Mouse (Mus musculus): Measurements from ENCODE around the gene Olfr311.
"Not testable (repeated sequence)": the region's sequence is repeated elsewhere in the genome, so short reads cannot be mapped to it uniquely, and the experiment has no call there.

The Olfr311 gene

DNA sequence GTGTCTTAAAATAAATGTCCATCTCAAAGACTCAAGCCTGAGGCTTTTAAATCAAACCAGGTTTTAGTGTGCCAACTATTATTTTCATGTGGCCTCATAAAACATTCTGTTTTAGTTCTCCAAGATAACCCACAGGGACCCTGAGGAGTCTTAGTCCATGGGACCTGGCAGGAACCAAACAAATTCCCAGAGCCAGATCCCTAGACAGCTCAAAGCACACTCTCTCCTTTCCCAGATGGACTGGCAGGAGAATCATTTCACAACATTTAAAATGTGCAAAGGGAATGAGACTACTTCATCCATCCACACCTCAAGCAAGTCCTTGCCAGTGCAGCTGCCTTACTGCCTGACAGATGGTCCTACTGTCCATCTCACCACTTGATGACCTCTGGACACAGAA lies at the start of gene Olfr311:
TSS of gene Olfr311 (plus strand) at position 301 of the 400 bp plus-strand sequence.
- in situ Hi-C loops (cut with MseI, MboI): not testable (repeated sequence)

DNA sequence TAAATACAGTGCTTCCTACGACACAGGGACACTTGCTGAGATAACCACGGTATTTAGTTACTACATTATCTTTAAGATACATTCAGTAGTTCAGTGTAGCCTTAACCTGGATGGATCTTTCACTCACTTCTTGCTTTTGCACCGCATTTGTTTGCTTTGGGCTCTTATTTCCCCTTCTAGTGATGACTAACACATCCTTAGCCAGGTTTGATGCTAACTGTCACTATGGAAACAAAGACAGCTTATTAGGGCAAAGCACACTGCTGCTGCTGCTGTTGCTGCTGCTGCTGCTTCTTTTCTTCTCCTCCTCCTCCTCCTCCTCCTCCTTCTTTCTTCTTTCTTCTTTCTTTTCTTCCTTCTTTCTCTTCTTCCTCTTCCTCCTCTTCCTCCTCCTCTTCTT lies 49.5 kb upstream of the Olfr311 start:
- in situ Hi-C loops (cut with MseI, MboI): no loop called here

- in situ Hi-C loops (cut with MseI, MboI): no loop called here
Measured at GRCm38 (mm10) chr11:58790053-58790452, 49.0 kb upstream of the Olfr311 start.

DNA sequence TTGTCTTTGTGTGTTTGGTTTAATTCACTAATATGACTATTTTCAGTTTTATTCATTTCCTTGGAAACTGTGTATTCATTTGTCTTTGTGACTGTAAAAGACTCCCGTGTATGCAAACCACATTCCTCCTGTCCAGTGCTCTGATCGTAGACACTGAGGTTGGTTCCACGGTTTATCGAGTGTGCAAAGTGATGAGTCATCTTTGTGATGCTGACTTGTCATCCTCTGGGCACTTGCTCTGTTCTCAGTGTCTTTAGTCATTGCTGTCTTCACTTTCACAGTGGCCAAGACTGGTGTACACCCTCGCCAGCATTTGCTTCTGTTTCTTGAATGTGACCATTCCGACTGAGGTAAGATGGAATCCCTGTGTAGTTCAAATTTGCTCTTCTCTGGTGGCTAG lies 48.4 kb upstream of the Olfr311 start:
- in situ Hi-C loops (cut with MseI, MboI): no loop called here

- in situ Hi-C loops (cut with MseI, MboI): no loop called here
Measured at GRCm38 (mm10) chr11:58795856-58796255, 43.2 kb upstream of the Olfr311 start.

GRCm38 (mm10) chr11:58796850-58797249 lies 42.2 kb upstream of the Olfr311 start:
- in situ Hi-C loops (cut with MseI, MboI): no loop called here

- in situ Hi-C loops (cut with MseI, MboI): no loop called here
Measured at GRCm38 (mm10) chr11:58799747-58800146, 39.3 kb upstream of the Olfr311 start.

DNA sequence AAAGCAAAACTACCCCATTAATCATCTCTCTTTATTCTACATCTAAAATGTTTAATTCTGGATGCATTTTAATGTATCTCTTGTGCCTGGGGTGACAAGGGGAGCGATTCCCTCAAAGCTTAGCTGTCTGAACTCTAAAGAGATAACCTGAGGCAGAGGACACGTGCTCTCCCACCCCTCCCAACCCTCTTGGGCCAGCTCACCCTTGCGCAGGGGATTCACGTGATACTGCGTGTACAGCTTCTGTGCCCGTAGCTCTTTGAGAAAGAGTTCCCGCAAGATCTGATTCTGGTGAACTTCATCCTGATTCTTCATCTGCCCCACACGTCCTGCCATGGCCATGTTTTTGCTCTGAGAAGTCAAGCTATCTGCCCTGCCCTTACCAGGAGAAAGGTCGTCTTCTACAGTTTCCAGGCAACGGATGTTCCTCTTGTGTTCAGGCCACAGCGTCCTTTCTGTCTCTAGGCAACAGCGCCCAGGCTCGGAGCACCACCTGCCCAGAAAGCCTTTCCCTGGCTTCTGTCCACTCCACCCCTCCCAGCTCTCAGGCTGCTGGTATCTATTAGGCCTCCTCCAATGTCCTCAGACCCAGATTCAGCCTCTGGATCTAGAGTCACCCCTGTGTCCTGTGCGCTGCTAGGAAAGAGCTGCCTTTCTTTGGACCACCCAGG lies 37.4 kb upstream of the Olfr311 start, which contains the start of gene Fam183b:
TSS of gene Fam183b (minus strand) at position 403 of the 671 bp plus-strand sequence.
- in situ Hi-C loops (cut with MseI, MboI): no loop called here

GRCm38 (mm10) chr11:58803871-58804270 lies 35.2 kb upstream of the Olfr311 start:
- in situ Hi-C loops (cut with MseI, MboI): no loop called here

DNA sequence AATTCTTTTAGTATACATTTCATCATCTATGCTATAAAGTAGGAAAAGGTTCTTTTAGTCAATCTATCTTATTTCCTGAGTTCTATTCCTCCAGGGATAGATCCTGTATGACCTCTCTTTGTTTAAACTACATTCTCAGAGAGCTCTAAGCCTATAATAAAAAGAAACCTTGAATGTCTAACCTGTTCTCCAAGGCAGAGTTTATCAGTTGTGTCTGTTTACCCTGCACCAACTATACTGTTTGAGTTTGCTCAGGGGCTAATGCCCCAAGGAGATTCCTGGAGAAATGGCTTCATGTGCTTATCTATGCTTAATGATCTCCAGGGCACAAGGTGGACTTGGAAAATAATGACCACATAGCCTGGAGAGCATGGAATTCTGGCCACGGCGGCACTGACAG lies 34.7 kb upstream of the Olfr311 start:
- in situ Hi-C loops (cut with MseI, MboI): no loop called here

DNA sequence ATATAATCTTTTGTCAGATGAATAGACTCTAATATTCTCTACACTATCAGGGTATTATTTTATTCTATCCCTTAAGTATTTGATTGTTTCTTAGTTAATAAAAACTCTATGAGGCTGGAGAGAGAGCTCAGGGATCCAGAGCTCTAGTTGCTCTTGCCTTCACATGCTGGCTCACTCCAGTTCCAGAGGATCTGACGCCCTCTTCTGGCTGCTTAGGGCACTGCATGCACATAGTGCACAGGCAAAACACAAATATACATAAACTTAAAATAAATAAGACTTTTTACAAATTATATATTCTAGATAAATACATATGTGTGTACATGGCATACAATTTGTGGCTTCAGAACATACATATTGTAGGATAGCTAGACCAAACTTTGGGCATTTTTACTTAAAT lies 27.1 kb upstream of the Olfr311 start:
- in situ Hi-C loops (cut with MseI, MboI): no loop called here

DNA sequence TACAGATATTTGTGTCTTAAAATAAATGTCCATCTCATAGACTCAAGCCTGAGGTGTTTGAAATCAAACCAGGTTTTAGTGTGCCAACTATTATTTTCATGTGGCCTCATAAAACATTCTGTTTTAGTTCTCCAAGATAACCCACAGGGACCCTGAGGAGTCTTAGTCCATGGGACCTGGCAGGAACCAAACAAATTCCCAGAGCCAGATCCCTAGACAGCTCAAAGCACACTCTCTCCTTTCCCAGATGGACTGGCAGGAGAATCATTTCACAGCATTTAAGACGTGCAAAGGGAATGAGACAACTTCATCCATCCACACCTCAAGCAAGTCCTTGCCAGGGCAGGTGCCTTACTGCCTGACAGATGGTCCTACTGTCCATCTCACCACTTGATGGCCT lies 24.4 kb upstream of the Olfr311 start, which contains the start of gene Olfr313:
TSS of gene Olfr313 (plus strand) at position 301 of the 400 bp plus-strand sequence.
- in situ Hi-C loops (cut with MseI, MboI): not testable (repeated sequence)

- in situ Hi-C loops (cut with MseI, MboI): no loop called here
Measured at GRCm38 (mm10) chr11:58815676-58816075, 23.4 kb upstream of the Olfr311 start.

GRCm38 (mm10) chr11:58828937-58829336 lies 10.1 kb upstream of the Olfr311 start, which contains the start of gene Olfr312:
Gene Olfr312, plus strand, starts transcription at chr11:58829237.
- in situ Hi-C loops (cut with MseI, MboI): not testable (repeated sequence)

DNA sequence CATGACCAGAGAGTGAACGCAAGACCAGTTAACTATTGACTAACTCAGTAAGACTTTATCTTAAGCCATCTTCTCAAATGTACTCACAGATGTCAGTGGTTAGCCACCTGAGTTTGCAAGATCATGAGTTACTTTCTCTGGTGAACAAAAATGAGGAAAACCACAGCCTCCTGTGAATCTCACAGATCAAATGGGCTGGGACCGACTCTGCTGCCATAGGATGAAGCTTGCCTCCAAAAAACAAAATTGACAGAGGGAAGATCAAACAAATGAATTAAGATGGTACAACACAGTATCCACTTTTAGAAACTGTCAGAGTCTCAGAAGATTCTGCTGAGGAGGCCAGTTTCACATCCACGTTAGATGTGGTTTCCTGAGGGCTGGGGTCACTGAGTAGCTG lies 9.3 kb upstream of the Olfr311 start:
- in situ Hi-C loops (cut with MseI, MboI): no loop called here

DNA sequence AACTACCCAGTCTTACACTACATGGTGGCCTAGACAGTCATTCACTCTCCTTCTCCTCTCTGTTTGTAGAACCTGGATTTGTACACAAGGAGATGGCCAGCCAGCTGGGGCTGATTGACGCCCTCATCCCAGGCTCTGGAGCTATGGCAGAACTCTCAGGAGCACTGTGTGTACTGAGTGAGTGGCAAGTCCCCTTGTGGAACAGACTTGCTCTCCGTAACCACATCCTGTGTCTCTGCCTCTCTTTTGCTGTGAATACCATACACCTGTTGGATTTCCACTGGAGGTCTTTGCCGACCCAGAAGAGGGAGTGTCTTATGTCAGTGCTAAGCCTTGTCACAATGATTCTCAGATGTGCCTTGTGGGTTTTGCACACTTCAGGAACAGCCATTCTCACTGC lies 6.5 kb upstream of the Olfr311 start:
- in situ Hi-C loops (cut with MseI, MboI): not testable (repeated sequence)

GRCm38 (mm10) chr11:58846919-58847461 lies 7.9 kb downstream of the Olfr311 start, which contains the start of gene Gm12258:
Gene Gm12258, plus strand, starts transcription at chr11:58847158.
- in situ Hi-C loops (cut with MseI, MboI): no loop called here

DNA sequence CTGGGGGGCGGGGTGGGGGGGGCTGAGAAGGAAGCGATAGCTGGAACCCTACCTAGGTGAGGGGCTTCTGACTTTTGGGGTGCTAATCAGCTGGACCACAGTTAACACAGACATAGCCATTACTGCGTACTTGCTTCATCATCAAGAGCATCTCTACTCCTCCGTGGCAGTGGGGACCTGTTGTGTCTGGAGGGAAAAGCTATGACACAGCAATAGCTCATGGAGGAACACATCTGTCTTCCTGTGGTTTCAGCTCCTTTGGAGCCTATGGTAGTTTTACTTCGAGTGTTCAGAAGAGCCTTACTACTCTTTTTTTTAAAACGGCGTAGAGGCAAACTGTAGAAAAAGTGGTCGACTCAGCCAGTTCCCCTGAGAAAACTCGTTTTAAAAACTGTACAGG lies 8.6 kb downstream of the Olfr311 start:
- in situ Hi-C loops (cut with MseI, MboI): no loop called here

- in situ Hi-C loops (cut with MseI, MboI): no loop called here
Measured at GRCm38 (mm10) chr11:58849731-58850130, 10.7 kb downstream of the Olfr311 start.

GRCm38 (mm10) chr11:58860744-58861143 lies 21.7 kb downstream of the Olfr311 start:
- in situ Hi-C loops (cut with MseI, MboI): no loop called here

DNA sequence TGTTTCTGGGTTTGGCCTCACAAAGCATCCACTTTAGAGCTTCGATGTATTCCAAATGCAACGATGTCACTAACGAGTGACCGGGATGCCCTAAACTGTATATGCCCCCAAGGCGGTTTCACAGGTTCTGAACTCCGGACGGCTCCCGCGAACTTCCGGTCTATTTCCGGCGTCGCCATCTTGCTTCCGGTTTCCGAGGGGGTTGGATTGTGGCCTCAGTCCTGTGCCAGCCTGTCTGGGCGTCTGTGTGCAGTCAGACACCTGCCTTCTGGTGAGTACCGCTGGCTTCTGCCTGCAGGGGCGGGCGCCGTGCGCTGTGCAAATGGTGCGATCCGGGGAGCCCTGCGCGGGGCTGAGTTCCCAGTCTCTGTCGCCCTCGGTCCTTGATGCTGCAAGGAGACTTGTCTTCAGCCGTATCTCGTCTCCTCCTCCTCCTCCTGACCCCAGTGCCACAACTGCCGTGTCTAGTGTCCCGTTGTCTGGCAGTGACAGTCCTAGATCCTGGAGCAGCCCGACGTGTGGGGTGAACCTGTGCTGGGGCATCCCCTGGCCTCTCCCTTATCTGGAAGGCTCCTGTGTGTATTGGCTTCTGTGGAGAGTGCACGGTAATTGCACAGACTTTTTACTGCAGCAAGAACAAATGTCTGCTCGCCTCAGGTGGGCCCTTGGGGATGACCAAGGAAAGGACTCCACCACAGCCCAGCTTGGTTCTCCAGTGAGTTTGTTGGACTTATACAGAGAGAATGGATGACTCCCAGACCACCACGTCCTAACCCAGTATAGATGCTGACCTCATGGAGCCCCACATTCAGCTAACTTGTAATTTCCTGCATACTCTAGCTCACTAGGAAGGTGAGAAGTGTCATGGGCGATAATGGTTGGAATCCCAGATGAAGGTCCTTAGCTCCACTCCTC lies 28.2 kb downstream of the Olfr311 start, which contains the start of gene 2810021J22Rik:
TSS of gene 2810021J22Rik (plus strand) at position 178 of the 915 bp plus-strand sequence.
- in situ Hi-C loops (cut with MseI, MboI): no loop called here

GRCm38 (mm10) chr11:58867954-58868330 lies 28.9 kb downstream of the Olfr311 start:
- in situ Hi-C loops (cut with MseI, MboI): no loop called here

Data from mouse trophoblast stem cell (cell line).